Mouse (Mus musculus) MN1 (cell line): ENCODE measurements around the gene Aanat.
"Not testable (repeated sequence)": the region's sequence is repeated elsewhere in the genome, so short reads cannot be mapped to it uniquely, and the experiment has no call there.

Experiments used
- DNase-seq: peaks from one replicate; pipeline ENCODE4 v3.0.0-alpha.2; 2016; ENCODE audit warnings: low spot score

Aanat gene

GRCm38 (mm10) chr11:116628712-116629111, 42.5 kb downstream of the Aanat start:
- DNase-seq: peak; percentile 86

GRCm38 (mm10) chr11:116629472-116629871, 43.2 kb downstream of the Aanat start:
- no peak for DNase-seq

- DNase-seq: no peak
Observed at GRCm38 (mm10) chr11:116630171-116630965, 44.1 kb downstream of the Aanat start.

- DNase-seq: no peak
Observed at GRCm38 (mm10) chr11:116632962-116633361, 46.7 kb downstream of the Aanat start.

GRCm38 (mm10) chr11:116636607-116637006, 50.4 kb downstream of the Aanat start:
- DNase-seq: not testable (repeated sequence)

- DNase-seq: no peak
Observed at GRCm38 (mm10) chr11:116641168-116641567, 54.9 kb downstream of the Aanat start.

- DNase-seq: no peak
Observed at GRCm38 (mm10) chr11:116641731-116642130, 55.5 kb downstream of the Aanat start.

GRCm38 (mm10) chr11:116642681-116643578, 56.7 kb downstream of the Aanat start:
- peak; percentile 88 for DNase-seq

GRCm38 (mm10) chr11:116643579-116644224, 57.5 kb downstream of the Aanat start:
- DNase-seq: peak; percentile 53

- DNase-seq: no peak
Observed at GRCm38 (mm10) chr11:116644225-116645112, 58.2 kb downstream of the Aanat start.

GRCm38 (mm10) chr11:116645446-116646110, 59.3 kb downstream of the Aanat start:
- DNase-seq: no peak

GRCm38 (mm10) chr11:116646136-116646535, 59.9 kb downstream of the Aanat start:
- no peak for DNase-seq

- no peak for DNase-seq
Observed at GRCm38 (mm10) chr11:116646771-116647170, 60.5 kb downstream of the Aanat start.
